Mouse (Mus musculus): ENCODE measurements around the gene Klf11.

DNA sequence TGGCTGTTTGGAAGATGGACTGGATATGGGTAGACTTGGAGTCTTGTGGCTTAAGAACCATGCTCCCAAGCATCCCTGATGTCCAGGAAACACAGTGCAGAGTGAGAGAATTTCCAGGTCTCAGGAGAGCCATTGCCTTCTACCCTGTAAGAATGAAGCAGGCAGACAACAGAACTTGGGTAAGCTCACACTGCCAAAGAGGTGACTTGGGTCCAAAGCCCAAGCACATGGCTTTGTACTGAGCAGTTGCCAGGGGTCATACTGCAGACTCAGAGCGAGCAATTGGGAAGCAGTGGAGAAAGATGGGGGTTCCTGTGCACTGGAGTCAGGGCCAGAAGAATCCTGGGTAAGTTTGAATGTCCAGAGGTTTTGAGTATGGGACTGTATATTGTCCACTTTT is 3.0 kb upstream of the Klf11 start:
- TF ChIP-seq POLR2A (IDR thresholded peaks at IDR 0.05; ENCODE audit: borderline replicate concordance, control insufficient read depth, low read depth, low read length) (no peak), CTCF (IDR thresholded peaks at IDR 0.05; ENCODE audit: control insufficient read depth, insufficient read depth, low read length) (no peak)
